In the genomic region with DNA sequence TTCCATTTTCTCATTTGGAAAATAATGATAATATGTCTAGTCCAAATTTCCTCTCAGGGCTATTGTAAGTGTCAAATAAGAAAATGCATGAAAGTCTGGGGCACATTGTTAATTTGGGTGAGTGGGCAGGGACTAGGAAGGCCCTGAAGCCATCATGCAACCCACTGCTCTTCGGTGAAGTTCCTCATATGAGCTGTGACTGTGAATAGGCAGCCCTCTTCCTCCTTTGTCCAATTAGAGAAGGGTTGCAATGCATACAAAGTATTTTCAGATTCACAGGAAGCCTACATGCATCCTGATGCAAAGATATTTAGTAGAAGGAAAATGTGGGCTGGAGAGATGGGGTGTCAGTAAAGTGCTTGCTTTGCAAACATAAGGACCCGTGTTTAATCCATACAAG, we compare ENCODE assay signal across 16 mouse cellular contexts.
"Had no signal": no experiment of that assay in that cellular context is flagged by ENCODE, and none has a peak within 500 bp of the region (broad histone marks: within the 10 kb centered on the region; RNA-seq: fewer than 3 reads in every experiment).

No protein-coding gene starts in this region.

- DNase-seq: gastrocnemius, postnatal 14 days; gastrocnemius, postnatal 36 days; heart, adult 2 months; heart, postnatal 14 days; heart, postnatal 36 days; kidney, adult 18-20 months; kidney, adult 8-10 months; kidney, postnatal 10 days; kidney, postnatal 25 days; kidney, postnatal 4 days; liver; liver, embryonic 13.5 days had no signal

- ATAC-seq: hindbrain, embryonic 16.5 days; inflammation-experienced regulatory T-cells, adult 6 months; intestine, embryonic 15.5 days; intestine, postnatal 0 days had no signal
